Mouse (Mus musculus) intestine, embryonic 16.5 days (tissue): Measurements from ENCODE around the gene Barx1. TPM values are rescaled to one million over a fixed set of nuclear protein-coding genes. Genes with fewer than 3 reads are reported as not detected.

Source experiments
- ATAC-seq: fragments of 200-750 bp; cut with Nextera tagmentation; 2 replicates; pipeline ENCODE4 v1.8.0; 2017; ENCODE audit warnings: moderate TSS enrichment, moderate library complexity
- H3K27ac ChIP-seq: fragments of 300-500 bp; sonication (generic); 2 replicates; pipeline ENCODE4 v1.5.1; 2014; ENCODE audit warnings: mild to moderate bottlenecking, low read length
- H3K27me3 ChIP-seq: fragments of 300-500 bp; sonication (generic); replicated peaks from 2 replicates; pipeline ENCODE4 v1.6.1; 2014; ENCODE audit warnings: low read length, control low read depth, mixed read lengths; ENCODE audit not compliant: control insufficient read depth, insufficient read depth
- H3K36me3 ChIP-seq: fragments of 300-500 bp; sonication (generic); 2 replicates; pipeline ENCODE4 v1.6.1; 2014; ENCODE audit warnings: low read length, control low read depth; ENCODE audit not compliant: control insufficient read depth, insufficient read depth
- H3K4me1 ChIP-seq: fragments of 300-500 bp; sonication (generic); 2 replicates; pipeline ENCODE4 v1.6.1; 2014; ENCODE audit warnings: low read length, control low read depth, mixed read lengths; ENCODE audit not compliant: control insufficient read depth, insufficient read depth
- H3K4me2 ChIP-seq: fragments of 300-500 bp; sonication (generic); 2 replicates; pipeline ENCODE4 v1.6.1; 2014; ENCODE audit warnings: low read depth, low read length, control low read depth
- H3K4me3 ChIP-seq: fragments of 300-500 bp; sonication (generic); 2 replicates; pipeline ENCODE4 v1.5.1; 2014; ENCODE audit warnings: mild to moderate bottlenecking, low read length
- H3K9ac ChIP-seq: fragments of 300-500 bp; sonication (generic); 2 replicates; pipeline ENCODE4 v1.6.1; 2014; ENCODE audit warnings: low read depth, low read length
- H3K9me3 ChIP-seq: fragments of 300-500 bp; sonication (generic); 2 replicates; pipeline ENCODE4 v1.6.1; 2016; ENCODE audit warnings: low read length, control low read depth; ENCODE audit not compliant: control insufficient read depth
- WGBS: fragments of 180-500 bp; shearing (Covaris S2); extraction: QIAGEN DNeasy Blood & Tissue Kit; methylation state at CpG from one replicate; pipeline ENCODE4 v1.1.7; 2014; 5-methylcytosine and 5-hydroxymethylcytosine counted together
- polyA plus RNA-seq: library from polyadenylated mRNA; unstranded; fragments of >200 nt; fragmentation: Nextera tagmentation; extraction: Ambion mirVana; gene quantifications from 2 replicates; pipeline ENCODE4 v1.2.1, GENCODE M21; 2015

The Barx1 gene
- 0.10 and 0.18 TPM in 2 replicates for polyA plus RNA-seq

DNA sequence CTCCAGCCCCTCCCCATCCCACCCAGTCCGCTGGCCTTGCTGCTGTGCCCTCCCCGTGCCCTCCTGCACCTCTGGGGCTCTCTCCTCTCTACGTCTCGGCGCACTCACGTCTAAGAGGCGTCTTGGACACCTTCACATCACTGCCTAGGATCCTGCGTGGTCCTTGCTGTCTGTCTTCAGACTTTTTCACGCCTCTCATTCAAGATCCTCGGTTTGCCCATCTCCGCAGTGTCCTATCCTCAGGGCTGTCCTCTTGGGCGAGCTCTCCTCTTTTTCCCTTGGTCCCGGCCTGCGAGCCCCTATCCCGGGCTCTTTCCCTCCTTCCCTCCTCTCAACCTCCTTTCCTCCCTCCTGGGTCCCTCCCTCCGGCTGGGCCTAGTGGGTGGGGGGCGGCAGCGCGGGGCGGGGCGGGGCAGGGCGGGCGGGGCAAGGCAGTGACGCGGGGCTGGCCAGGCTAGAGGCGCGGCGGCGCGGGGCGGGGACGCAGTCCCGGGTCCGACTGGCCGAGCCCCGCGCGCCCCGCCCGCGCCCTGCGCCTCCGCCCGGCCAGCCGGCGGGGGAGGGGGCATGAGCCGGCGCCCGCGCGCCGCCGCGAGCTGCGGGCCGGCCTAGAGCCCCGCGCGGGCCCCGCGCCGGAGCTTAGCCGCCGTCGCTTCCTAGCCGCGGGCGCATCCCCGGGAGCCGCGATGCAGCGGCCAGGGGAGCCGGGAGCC is at the start of gene Barx1:
Barx1 (plus strand) TSS at position 568 of the 713 bp plus-strand sequence.
- no peak within 1 kb of the TSS for H3K27ac ChIP-seq
- H3K4me2 ChIP-seq = peak within 1 kb of the TSS; percentile 79
- no peaks in the 10 kb centered on the region for H3K36me3 ChIP-seq
- H3K4me1 ChIP-seq = peaks cover 21% of the 10 kb centered on the region
- under 1% methylated on average over 63 of the region's 73 CpGs for WGBS
- H3K9ac ChIP-seq = peak within 1 kb of the TSS; percentile 48; the same call in 1 of the 2 replicates
- H3K4me3 ChIP-seq = peak within 1 kb of the TSS; percentile 46
- H3K27me3 ChIP-seq = peaks cover 94% of the 10 kb centered on the region
- ATAC-seq = peak; percentile 27; the same call in 1 of the 2 replicates
- no peaks in the 10 kb centered on the region for H3K9me3 ChIP-seq

DNA sequence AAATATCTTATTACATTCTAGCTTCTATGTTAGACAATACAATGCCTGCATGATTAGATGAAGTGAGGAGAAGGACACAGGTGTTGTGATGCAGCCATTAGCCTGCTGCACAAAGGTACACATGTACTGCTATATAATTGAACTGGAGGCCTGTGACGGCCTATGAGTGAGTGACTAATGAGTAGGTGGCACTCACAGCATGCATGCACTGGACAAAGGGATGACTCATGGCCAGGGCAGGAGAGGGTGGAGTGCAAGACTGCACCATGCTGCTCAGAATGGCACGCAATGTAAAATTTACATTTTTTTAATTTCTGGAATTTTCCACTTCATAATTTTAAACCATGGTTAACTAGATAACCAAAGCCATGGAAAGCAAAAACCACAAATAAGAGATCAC is 48.3 kb upstream of the Barx1 start:
- H3K4me2 ChIP-seq = no peak overlapping the region
- no peaks in the 10 kb centered on the region for H3K27me3 ChIP-seq
- H3K36me3 ChIP-seq = no peaks in the 10 kb centered on the region
- no peak for ATAC-seq
- WGBS = 89% methylated on average over 2 of the region's 2 CpGs
- H3K4me1 ChIP-seq = no peaks in the 10 kb centered on the region
- no peak overlapping the region for H3K4me3 ChIP-seq
- peaks cover 3% of the 10 kb centered on the region for H3K9me3 ChIP-seq
- H3K9ac ChIP-seq = no peak overlapping the region
- H3K27ac ChIP-seq = no peak overlapping the region

GRCm38 (mm10) chr13:48617774-48618173 is 45.0 kb upstream of the Barx1 start:
- Histone ChIP-seq H3K4me3 (no peak overlapping the region), H3K9ac (no peak overlapping the region), H3K27me3 (no peaks in the 10 kb centered on the region), H3K36me3 (no peaks in the 10 kb centered on the region), H3K4me1 (no peaks in the 10 kb centered on the region), H3K4me2 (no peak overlapping the region), H3K9me3 (peaks cover 3% of the 10 kb centered on the region), H3K27ac (no peak overlapping the region)
- no peak for ATAC-seq

- no peak for ATAC-seq
- no peaks in the 10 kb centered on the region for H3K27me3 ChIP-seq
- no peak overlapping the region for H3K4me2 ChIP-seq
- no peaks in the 10 kb centered on the region for H3K4me1 ChIP-seq
- 80% methylated on average over 4 of the region's 4 CpGs for WGBS
- no peak overlapping the region for H3K9ac ChIP-seq
- H3K36me3 ChIP-seq = no peaks in the 10 kb centered on the region
- no peak overlapping the region for H3K4me3 ChIP-seq
- no peak overlapping the region for H3K27ac ChIP-seq
- peaks cover 3% of the 10 kb centered on the region for H3K9me3 ChIP-seq
These were observed 43.9 kb upstream of the Barx1 start for GRCm38 (mm10) chr13:48618890-48619289.

- peak; percentile 79; the same call in 1 of the 2 replicates for ATAC-seq
These were observed 37.8 kb upstream of the Barx1 start for GRCm38 (mm10) chr13:48624968-48625398.

GRCm38 (mm10) chr13:48625433-48626184 is 37.2 kb upstream of the Barx1 start, which contains the start of gene Ptpdc1:
Gene Ptpdc1, minus strand, starts transcription at chr13:48625664.
- Histone ChIP-seq H3K27me3 (no peaks in the 10 kb centered on the region), H3K4me3 (peak within 1 kb of the TSS; percentile 76), H3K4me1 (no peaks in the 10 kb centered on the region), H3K9me3 (no peaks in the 10 kb centered on the region), H3K9ac (peak within 1 kb of the TSS; percentile 85), H3K36me3 (no peaks in the 10 kb centered on the region), H3K4me2 (peak within 1 kb of the TSS; percentile 94), H3K27ac (peak within 1 kb of the TSS; percentile 75)
- ATAC-seq = peak; percentile 100
- 2% methylated on average over 75 of the region's 76 CpGs for WGBS

More at GRCm38 (mm10) chr13:48624968-48625398, 37.8 kb upstream of the Barx1 start:
- H3K36me3 ChIP-seq = no peaks in the 10 kb centered on the region
- peak overlapping the region; percentile 94 for H3K4me2 ChIP-seq
- peak overlapping the region; percentile 76 for H3K4me3 ChIP-seq
- H3K27me3 ChIP-seq = no peaks in the 10 kb centered on the region
- H3K27ac ChIP-seq = peak overlapping the region; percentile 75
- H3K9me3 ChIP-seq = no peaks in the 10 kb centered on the region
- 2% methylated on average over 26 of the region's 26 CpGs for WGBS
- peak overlapping the region; percentile 85 for H3K9ac ChIP-seq
- no peaks in the 10 kb centered on the region for H3K4me1 ChIP-seq

DNA sequence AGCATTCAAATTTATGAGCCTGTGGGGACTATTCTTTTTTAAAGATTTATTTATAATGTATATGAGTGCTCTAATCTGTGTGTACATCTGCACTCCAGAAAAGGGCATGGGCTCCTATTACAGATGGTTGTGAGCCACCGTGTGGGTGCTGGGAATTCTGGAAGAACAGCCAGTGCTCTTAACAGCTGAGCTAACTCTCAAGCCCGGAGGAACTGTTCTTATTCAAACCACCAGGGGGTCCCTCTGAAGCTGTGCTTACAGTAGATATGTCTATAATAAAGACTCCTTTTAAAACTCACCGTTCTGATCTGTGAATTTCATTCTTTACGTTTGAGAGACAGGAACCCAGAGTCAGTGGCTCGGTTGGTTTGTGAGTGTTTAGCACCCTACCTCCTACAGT is 31.1 kb upstream of the Barx1 start:
- H3K4me2 ChIP-seq = no peak overlapping the region
- no peaks in the 10 kb centered on the region for H3K36me3 ChIP-seq
- 74% methylated on average over 5 of the region's 5 CpGs for WGBS
- H3K4me1 ChIP-seq = no peaks in the 10 kb centered on the region
- no peak for ATAC-seq
- no peak overlapping the region for H3K4me3 ChIP-seq
- H3K9me3 ChIP-seq = no peaks in the 10 kb centered on the region
- H3K9ac ChIP-seq = no peak overlapping the region
- H3K27ac ChIP-seq = no peak overlapping the region
- no peaks in the 10 kb centered on the region for H3K27me3 ChIP-seq

DNA sequence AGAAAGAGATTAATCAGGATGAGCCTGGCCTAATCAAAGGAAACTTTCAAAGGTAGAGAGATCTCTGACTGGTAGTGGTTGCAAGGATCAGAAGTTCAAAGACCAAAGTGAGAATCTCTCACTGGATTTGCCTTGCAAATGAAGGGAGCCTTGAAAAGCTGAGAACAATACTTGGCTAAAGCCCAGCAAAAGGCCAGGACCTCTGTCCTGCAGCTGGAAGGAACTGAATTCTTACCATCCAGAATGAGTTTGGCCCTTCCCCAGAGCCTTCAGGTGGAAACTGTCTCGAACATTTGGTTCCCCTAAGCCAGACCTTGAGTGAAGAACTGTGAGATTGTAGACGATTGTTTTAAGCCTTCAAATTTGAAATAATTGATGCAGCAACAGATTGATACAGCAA is 25.1 kb upstream of the Barx1 start:
- H3K36me3 ChIP-seq = no peaks in the 10 kb centered on the region
- H3K9ac ChIP-seq = no peak overlapping the region
- 52% methylated on average over 2 of the region's 2 CpGs for WGBS
- no peaks in the 10 kb centered on the region for H3K27me3 ChIP-seq
- no peaks in the 10 kb centered on the region for H3K9me3 ChIP-seq
- no peak overlapping the region for H3K4me2 ChIP-seq
- H3K4me3 ChIP-seq = no peak overlapping the region
- H3K4me1 ChIP-seq = no peaks in the 10 kb centered on the region
- H3K27ac ChIP-seq = no peak overlapping the region
- no peak for ATAC-seq

GRCm38 (mm10) chr13:48639570-48639969 is 23.2 kb upstream of the Barx1 start:
- no peaks in the 10 kb centered on the region for H3K4me1 ChIP-seq
- H3K36me3 ChIP-seq = no peaks in the 10 kb centered on the region
- no peak overlapping the region for H3K4me3 ChIP-seq
- no peaks in the 10 kb centered on the region for H3K27me3 ChIP-seq
- H3K27ac ChIP-seq = no peak overlapping the region
- H3K9me3 ChIP-seq = no peaks in the 10 kb centered on the region
- no peak overlapping the region for H3K4me2 ChIP-seq
- no peak for ATAC-seq
- no peak overlapping the region for H3K9ac ChIP-seq
